Mouse (Mus musculus) liver, adult (tissue): Measurements from ENCODE around the gene Pskh1.

Experiments used
- GATA4 ChIP-seq: IDR thresholded peaks from 2 replicates; pipeline ENCODE4 v1.6.1; 2014; ENCODE audit warnings: mild to moderate bottlenecking, low read length; ENCODE audit not compliant: insufficient replicate concordance

The Pskh1 gene

GRCm38 (mm10) chr8:105866364-105867029, 33.7 kb upstream of the Pskh1 start:
- no peak for TF ChIP-seq GATA4

DNA sequence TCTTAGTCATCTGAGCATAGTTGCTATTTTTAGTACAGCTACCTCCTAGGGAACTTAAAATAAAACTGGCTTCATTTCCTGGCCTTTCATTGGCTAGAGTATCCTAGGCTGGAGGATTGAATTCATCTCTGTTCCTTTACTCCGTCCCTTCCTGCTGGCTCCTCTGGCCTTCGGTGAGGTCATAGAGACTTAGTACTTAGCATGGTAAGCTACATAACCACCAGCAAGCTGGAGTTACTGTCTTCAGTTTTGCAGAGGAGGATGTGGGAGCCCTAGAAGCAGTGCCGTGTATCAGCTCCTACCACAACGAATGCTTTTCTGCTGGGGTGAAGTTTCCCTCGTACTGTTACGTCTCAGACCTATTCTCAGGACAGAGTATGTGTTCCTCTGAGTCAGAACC, 25.9 kb upstream of the Pskh1 start:
- TF ChIP-seq GATA4, result no peak

- TF ChIP-seq GATA4, result peak; percentile 12; the same call in 1 of the 2 replicates
Measured at GRCm38 (mm10) chr8:105880754-105881520, 19.3 kb upstream of the Pskh1 start, which contains the start of gene Edc4. TSS of gene Edc4 (plus strand) at chr8:105880881.

DNA sequence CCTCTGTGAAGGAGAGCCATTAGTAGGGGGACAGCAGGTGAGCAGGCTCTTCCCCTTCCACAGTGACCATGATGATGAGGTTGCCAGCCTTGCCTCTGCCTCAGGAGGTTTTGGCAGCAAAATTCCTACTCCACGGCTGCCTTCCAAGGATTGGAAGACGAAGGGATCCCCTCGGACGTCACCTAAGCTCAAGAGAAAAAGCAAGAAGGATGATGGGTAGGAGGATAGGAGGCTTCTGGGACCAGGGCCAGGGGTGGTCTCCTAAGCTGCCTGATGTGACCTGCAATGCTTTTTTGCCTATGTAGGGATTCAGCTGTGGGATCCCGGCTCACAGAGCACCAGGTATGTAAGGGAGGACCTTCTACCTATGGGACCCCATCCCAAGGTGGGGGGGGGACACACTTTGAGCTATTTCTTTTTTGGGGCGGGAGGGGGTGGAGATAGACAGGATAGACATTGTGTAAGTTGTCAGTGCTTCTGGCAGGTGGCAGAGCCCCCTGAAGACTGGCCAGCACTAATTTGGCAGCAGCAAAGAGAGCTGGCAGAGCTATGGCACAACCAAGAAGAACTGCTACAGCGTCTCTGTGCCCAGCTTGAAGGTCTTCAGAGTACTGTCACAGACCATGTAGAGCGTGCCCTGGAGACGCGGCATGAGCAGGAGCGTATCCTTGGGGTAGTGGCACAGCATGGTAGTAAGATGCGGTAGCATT, 10.3 kb upstream of the Pskh1 start:
- TF ChIP-seq GATA4, result no peak

DNA sequence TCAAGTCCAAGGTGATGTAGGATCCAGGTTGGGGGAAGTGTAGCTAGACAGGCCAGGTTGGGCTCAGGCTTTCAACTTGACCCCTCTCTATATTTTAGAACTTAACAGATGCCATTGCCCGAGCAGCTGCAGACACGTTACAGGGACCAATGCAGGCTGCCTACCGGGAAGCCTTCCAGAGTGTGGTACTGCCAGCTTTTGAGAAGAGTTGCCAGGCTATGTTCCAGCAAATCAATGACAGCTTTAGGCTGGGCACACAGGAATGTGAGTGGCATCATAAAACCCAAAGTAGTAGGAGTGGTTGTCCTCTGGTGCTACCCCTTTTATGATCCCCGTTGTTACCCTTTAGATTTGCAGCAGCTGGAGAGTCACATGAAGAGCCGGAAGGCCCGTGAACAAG, 9.4 kb upstream of the Pskh1 start:
- no peak for TF ChIP-seq GATA4

GRCm38 (mm10) chr8:105892432-105892831, 7.8 kb upstream of the Pskh1 start:
- no peak for TF ChIP-seq GATA4

GRCm38 (mm10) chr8:105893339-105893738, 6.9 kb upstream of the Pskh1 start, which contains the start of gene Nrn1l:
TSS of gene Nrn1l (plus strand) at chr8:105893567.
- no peak for TF ChIP-seq GATA4

DNA sequence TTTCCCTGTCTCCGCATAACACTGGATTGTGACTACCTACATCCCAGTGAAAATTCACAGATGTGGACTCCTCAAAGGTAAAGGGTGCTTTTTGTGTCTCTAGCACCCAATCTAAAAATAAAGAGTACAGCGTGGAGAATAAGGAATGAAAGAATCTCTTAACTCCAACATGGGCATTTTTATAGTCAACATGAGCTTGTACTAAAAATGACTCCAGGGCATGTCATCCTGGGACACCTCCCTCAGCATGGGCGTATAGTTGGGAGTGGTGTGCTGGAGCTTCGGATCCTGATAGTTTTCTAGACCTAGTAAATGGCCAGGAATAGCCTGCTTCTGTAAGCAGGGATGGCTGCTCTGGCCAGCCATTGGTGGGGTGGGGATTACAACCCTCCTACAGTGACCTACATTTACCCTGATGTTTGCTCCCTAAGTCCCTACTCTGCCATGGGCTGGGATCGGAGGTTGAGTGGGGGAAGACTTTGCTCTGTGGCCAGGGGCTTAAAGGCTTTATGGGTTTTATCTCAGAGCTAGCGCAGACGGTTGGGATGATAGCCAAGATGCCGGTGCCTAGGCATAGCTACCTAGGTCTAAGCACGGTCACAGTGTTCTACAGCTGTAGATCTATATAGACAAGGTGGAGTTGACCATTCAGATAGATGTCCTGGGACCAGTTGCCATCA, 2.3 kb upstream of the Pskh1 start:
- no peak for TF ChIP-seq GATA4

DNA sequence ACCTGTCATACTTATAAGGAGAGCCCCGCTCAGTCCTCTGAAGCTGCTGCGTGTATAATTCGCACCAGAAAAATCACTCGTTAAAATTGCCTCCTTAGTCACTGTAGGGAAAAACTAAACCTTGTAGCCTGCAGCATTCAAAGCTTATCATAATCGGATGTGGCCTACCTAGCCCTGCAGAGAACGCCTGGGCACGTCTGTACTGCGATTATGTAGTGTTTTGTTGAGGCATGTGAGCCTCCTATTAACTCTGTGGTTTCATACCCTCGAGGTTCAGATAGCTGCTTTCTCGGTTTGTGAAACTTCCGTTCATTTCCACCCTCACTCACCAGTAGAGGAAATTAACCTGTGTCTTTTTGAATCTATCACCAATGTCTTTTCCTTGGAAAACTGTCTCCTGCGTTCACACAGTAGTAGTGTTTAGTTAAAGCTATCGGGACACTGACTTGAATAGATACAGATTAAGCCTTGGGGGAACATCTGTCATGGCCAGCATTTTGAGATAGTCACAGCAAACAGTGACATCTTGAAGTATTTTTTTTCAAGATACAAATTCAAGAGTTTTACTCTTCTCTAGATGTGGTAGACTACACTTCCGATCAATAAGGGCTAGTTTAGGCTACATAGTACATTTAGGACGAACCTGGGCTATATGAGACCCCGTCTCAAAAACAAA, 838 bp downstream of the Pskh1 start:
- TF ChIP-seq GATA4, result no peak

DNA sequence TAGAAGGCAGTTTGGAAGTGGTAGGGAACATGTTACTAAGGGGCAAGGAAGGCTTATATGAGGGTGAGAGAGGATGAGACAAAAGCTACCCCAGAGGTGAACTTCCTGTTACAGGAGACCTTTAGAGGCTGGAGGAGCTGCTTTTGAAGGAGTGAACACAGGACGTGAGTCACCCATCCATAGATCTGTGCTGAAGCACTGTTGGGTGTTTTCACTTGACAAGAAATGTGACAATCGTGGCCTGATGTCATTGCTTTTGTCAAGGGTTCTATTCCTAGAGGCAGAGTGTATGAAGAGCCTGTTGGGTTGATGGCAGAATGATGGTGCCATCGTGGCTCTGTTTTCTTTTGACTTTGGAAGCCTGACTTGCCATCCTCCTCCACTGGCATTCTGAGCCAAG, 19.1 kb downstream of the Pskh1 start:
- no peak for TF ChIP-seq GATA4

DNA sequence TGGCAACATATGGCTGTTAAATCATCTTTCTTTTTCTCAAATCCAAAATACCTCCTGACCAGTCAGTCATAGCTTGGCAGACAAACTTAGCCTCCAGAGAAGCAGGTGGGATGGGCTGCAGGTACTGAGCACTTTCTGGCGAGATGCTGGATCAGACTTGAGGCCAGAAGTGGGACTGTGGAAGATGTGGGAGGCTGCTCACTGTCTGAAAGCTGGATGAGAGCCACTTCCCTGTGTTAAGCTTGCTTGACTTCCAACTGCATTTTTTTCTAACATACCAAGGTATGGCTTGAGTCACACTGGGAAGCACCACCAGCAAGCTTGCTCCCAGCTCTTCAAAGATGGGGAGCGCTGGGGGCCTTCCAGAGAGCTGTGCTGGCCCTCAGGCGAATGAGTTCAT, 24.9 kb downstream of the Pskh1 start:
- TF ChIP-seq GATA4, result no peak

GRCm38 (mm10) chr8:105930602-105931001, 30.4 kb downstream of the Pskh1 start:
- TF ChIP-seq GATA4, result no peak

- TF ChIP-seq GATA4, result no peak
Measured at GRCm38 (mm10) chr8:105931271-105931670, 31.0 kb downstream of the Pskh1 start.

DNA sequence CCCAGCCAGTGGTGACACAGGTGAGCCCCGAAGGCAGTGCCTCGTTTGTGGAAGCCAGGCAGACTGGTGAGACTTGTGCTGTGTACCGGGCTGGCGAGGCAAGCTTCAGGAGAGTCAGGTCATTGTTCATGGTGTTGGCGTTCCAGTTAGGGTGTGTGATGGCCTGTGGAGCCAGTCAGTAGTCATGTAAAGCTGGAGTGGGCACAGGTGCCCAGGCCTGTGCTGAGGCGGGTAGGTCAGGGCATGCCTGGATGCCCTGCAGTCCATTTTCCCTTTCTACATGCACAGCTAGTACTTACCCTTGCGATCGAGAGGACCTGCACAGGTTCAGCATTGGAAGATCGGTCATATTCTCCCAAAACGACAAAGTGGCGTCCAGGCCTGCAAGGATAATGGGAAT, 32.3 kb downstream of the Pskh1 start:
- TF ChIP-seq GATA4, result no peak

DNA sequence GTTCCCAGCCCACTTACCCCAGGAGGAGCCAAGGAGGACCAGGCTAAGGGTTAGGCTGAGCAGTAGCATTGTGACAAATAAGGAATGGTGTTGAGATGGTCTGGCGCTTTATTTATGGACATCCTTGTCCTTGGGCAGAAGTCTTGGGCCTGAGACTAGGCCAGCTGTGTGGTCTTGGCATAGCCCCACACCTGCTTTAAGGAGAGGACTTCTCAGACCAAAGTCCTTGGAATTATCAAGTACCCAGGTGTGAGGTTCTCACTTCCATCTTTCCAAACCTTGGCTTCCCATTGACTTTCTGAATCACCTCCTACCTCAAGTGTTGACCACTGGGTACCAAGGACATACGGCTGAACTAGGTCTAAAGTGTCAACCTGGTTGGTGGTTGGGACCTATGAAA, 33.5 kb downstream of the Pskh1 start, which contains the start of gene Ctrl:
TSS of gene Ctrl (minus strand) at position 101 of the 400 bp plus-strand sequence.
- no peak for TF ChIP-seq GATA4
